Mouse (Mus musculus) cerebellum, adult 11-12 months (tissue): ENCODE measurements at regions not wholly inside any gene's neighbourhood (a gene's known extent, or its start where the extent isn't known, plus 50 kb on each side); places are given as distances from the start of the nearest gene placed in this dataset.

Experiments used
- DNase-seq: peaks from one replicate; pipeline ENCODE4 v3.0.0; 2022

GRCm38 (mm10) chr1:71942145-71942544 is 270.0 kb downstream of the Mreg start:
- DNase-seq, result no peak

GRCm38 (mm10) chr1:71941688-71942087 is 270.4 kb downstream of the Mreg start:
- DNase-seq, result no peak

- no peak for DNase-seq
Observed at GRCm38 (mm10) chr1:71940900-71941299, 271.2 kb downstream of the Mreg start.

GRCm38 (mm10) chr1:71938323-71939007 is 273.6 kb downstream of the Mreg start:
- DNase-seq, result no peak

GRCm38 (mm10) chr1:71937922-71938321 is 274.2 kb downstream of the Mreg start:
- no peak for DNase-seq

- no peak for DNase-seq
Observed at GRCm38 (mm10) chr1:71937168-71937567, 274.9 kb downstream of the Mreg start.

GRCm38 (mm10) chr1:71936501-71937129 is 275.5 kb downstream of the Mreg start:
- no peak for DNase-seq

- DNase-seq, result no peak
Observed at GRCm38 (mm10) chr1:71925501-71925900, 272.5 kb upstream of the Fn1 start.

GRCm38 (mm10) chr1:71924884-71925283 is 271.9 kb upstream of the Fn1 start:
- no peak for DNase-seq

- DNase-seq, result no peak
Observed at GRCm38 (mm10) chr1:71923731-71924130, 270.7 kb upstream of the Fn1 start.

- DNase-seq, result no peak
Observed at GRCm38 (mm10) chr1:71921456-71921855, 268.5 kb upstream of the Fn1 start.

GRCm38 (mm10) chr1:71919891-71920290 is 266.9 kb upstream of the Fn1 start:
- DNase-seq, result no peak

- DNase-seq, result no peak
Observed at GRCm38 (mm10) chr1:71917021-71917420, 264.0 kb upstream of the Fn1 start.

GRCm38 (mm10) chr1:71914439-71914838 is 261.4 kb upstream of the Fn1 start:
- no peak for DNase-seq

GRCm38 (mm10) chr1:71913221-71913620 is 260.2 kb upstream of the Fn1 start:
- no peak for DNase-seq

- no peak for DNase-seq
Observed at GRCm38 (mm10) chr1:71912441-71912840, 259.4 kb upstream of the Fn1 start.

- no peak for DNase-seq
Observed at GRCm38 (mm10) chr1:71910125-71910524, 257.1 kb upstream of the Fn1 start.

GRCm38 (mm10) chr1:71909508-71910124 is 256.6 kb upstream of the Fn1 start:
- DNase-seq, result no peak

GRCm38 (mm10) chr1:71904376-71904948 is 251.5 kb upstream of the Fn1 start:
- no peak for DNase-seq

GRCm38 (mm10) chr1:71900106-71901074 is 247.4 kb upstream of the Fn1 start:
- no peak for DNase-seq

- DNase-seq, result no peak
Observed at GRCm38 (mm10) chr1:71899128-71899527, 246.1 kb upstream of the Fn1 start.

- no peak for DNase-seq
Observed at GRCm38 (mm10) chr1:71898198-71898597, 245.2 kb upstream of the Fn1 start.
